Mouse (Mus musculus) C2C12 (cell line): ENCODE results near the gene Lrrc49. TPM values are rescaled to one million over a fixed set of nuclear protein-coding genes. Genes with fewer than 3 reads are reported as not detected.
A peak's percentile ranks its signal among the peaks of the same experiment; 100 is the strongest.

ENCODE experiments used
- H3K27me3 ChIP-seq: one replicate; pipeline ENCODE4 v1.6.1; 2011; ENCODE audit not compliant: control insufficient read depth, insufficient read depth, insufficient read length
- H3K36me3 ChIP-seq: one replicate; pipeline ENCODE4 v1.6.1; 2011; ENCODE audit not compliant: control insufficient read depth, insufficient read depth
- H3K4me3 ChIP-seq: one replicate; pipeline ENCODE4 v1.5.1; 2011; ENCODE audit warnings: mild to moderate bottlenecking, control low read depth; ENCODE audit not compliant: poor library complexity, insufficient read depth, severe bottlenecking
- H3K79me2 ChIP-seq: one replicate; pipeline ENCODE4 v1.6.1; 2011; ENCODE audit not compliant: control insufficient read depth, insufficient read depth
- H3K79me3 ChIP-seq: one replicate; pipeline ENCODE4 v1.6.1; 2011; ENCODE audit warnings: low read depth, control low read depth
- H3ac ChIP-seq: one replicate; pipeline ENCODE3; 2011; ENCODE audit warnings: low read depth; ENCODE audit not compliant: control insufficient read depth, insufficient read length
- CEBPB ChIP-seq: IDR thresholded peaks from one replicate; pipeline ENCODE4 v1.6.1; 2011; ENCODE audit warnings: low read depth, mild to moderate bottlenecking, control low read depth, moderate library complexity
- CTCF ChIP-seq: IDR thresholded peaks from one replicate; pipeline ENCODE4 v1.5.1; 2011; ENCODE audit not compliant: control insufficient read depth, insufficient read depth, insufficient read length
- FOSL1 ChIP-seq: IDR thresholded peaks from one replicate; pipeline ENCODE4 v1.8.0; 2011; ENCODE audit warnings: mild to moderate bottlenecking, low read length; ENCODE audit not compliant: poor library complexity, insufficient read depth, severe bottlenecking
- MAX ChIP-seq: IDR thresholded peaks from one replicate; pipeline ENCODE4 v1.6.1; 2011; ENCODE audit warnings: mild to moderate bottlenecking, control low read depth
- MYOD1 ChIP-seq: IDR thresholded peaks from one replicate; pipeline ENCODE4 v1.6.1; 2011; ENCODE audit warnings: low read depth; ENCODE audit not compliant: control insufficient read depth, insufficient read length
- MYOG ChIP-seq: IDR thresholded peaks from one replicate; pipeline ENCODE4 v1.6.1; 2011; ENCODE audit not compliant: control insufficient read depth, insufficient read length; ENCODE audit errors: extremely low read depth
- USF1 ChIP-seq: IDR thresholded peaks from one replicate; pipeline ENCODE4 v1.6.1; 2011; ENCODE audit warnings: low read depth, mild to moderate bottlenecking, control low read depth, moderate library complexity
- polyA plus RNA-seq: library from polyadenylated mRNA; unstranded; fragments of >200 nt; fragmentation: generic; extraction: Trizol; gene quantifications from one replicate; pipeline ENCODE4 v1.2.1, GENCODE M21; 2012; ENCODE audit warnings: missing spikeins

Gene Lrrc49
- polyA plus RNA-seq, 1 experiment: 5.9 TPM

- TF ChIP-seq MYOD1: no peak
- TF ChIP-seq MAX: no peak
- no peak for TF ChIP-seq MYOG
- TF ChIP-seq CTCF: no peak
- TF ChIP-seq FOSL1: no peak
- Histone ChIP-seq H3K79me3 (no peaks in the 10 kb centered on the region), H3K4me3 (no peak overlapping the region), H3ac (no peak overlapping the region), H3K79me2 (no peaks in the 10 kb centered on the region), H3K27me3 (no peaks in the 10 kb centered on the region), H3K36me3 (no peaks in the 10 kb centered on the region)
These were observed 26.2 kb upstream of the Lrrc49 start for GRCm38 (mm10) chr9:60714191-60714590.

- no peak overlapping the region for H3ac ChIP-seq
- no peaks in the 10 kb centered on the region for H3K79me3 ChIP-seq
- H3K36me3 ChIP-seq: no peaks in the 10 kb centered on the region
- no peaks in the 10 kb centered on the region for H3K79me2 ChIP-seq
- no peak for TF ChIP-seq CEBPB
- TF ChIP-seq USF1: no peak
- TF ChIP-seq MYOD1: no peak
- H3K4me3 ChIP-seq: no peak overlapping the region
- no peaks in the 10 kb centered on the region for H3K27me3 ChIP-seq
These were observed 25.7 kb upstream of the Lrrc49 start for GRCm38 (mm10) chr9:60713616-60714015.

GRCm38 (mm10) chr9:60712771-60713541, 25.0 kb upstream of the Lrrc49 start, which contains the start of gene Larp6:
Gene Larp6 (plus strand): TSS chr9:60712989.
- H3K79me3 ChIP-seq: no peaks in the 10 kb centered on the region
- H3K36me3 ChIP-seq: no peaks in the 10 kb centered on the region
- no peaks in the 10 kb centered on the region for H3K27me3 ChIP-seq
- TF ChIP-seq FOSL1 (no peak), USF1 (no peak), CEBPB (no peak), MAX (no peak), CTCF (no peak), MYOG (no peak), MYOD1 (no peak)
- no peak within 1 kb of the TSS for H3K4me3 ChIP-seq
- H3ac ChIP-seq: peak within 1 kb of the TSS; percentile 21
- no peaks in the 10 kb centered on the region for H3K79me2 ChIP-seq

GRCm38 (mm10) chr9:60712011-60712410, 24.1 kb upstream of the Lrrc49 start:
- H3K79me2 ChIP-seq: no peaks in the 10 kb centered on the region
- TF ChIP-seq MAX (no peak), FOSL1 (no peak), MYOG (no peak), CTCF (no peak), MYOD1 (no peak), USF1 (no peak), CEBPB (no peak)
- no peak overlapping the region for H3ac ChIP-seq

GRCm38 (mm10) chr9:60709721-60710120, 21.8 kb upstream of the Lrrc49 start:
- H3K79me2 ChIP-seq: no peaks in the 10 kb centered on the region
- no peaks in the 10 kb centered on the region for H3K27me3 ChIP-seq
- H3ac ChIP-seq: no peak overlapping the region
- no peaks in the 10 kb centered on the region for H3K36me3 ChIP-seq
- TF ChIP-seq MYOG: no peak
- peak; percentile 31 for TF ChIP-seq CEBPB
- no peaks in the 10 kb centered on the region for H3K79me3 ChIP-seq
- no peak overlapping the region for H3K4me3 ChIP-seq

More at GRCm38 (mm10) chr9:60712011-60712410, 24.1 kb upstream of the Lrrc49 start:
- Histone ChIP-seq H3K79me3 (no peaks in the 10 kb centered on the region), H3K4me3 (no peak overlapping the region), H3K36me3 (no peaks in the 10 kb centered on the region), H3K27me3 (no peaks in the 10 kb centered on the region)

- H3K4me3 ChIP-seq: no peak overlapping the region
- H3ac ChIP-seq: no peak overlapping the region
- TF ChIP-seq USF1 (no peak), MYOG (no peak), MAX (no peak), CEBPB (no peak), MYOD1 (no peak), CTCF (no peak)
- no peaks in the 10 kb centered on the region for H3K79me3 ChIP-seq
- no peaks in the 10 kb centered on the region for H3K27me3 ChIP-seq
- H3K79me2 ChIP-seq: no peaks in the 10 kb centered on the region
- no peaks in the 10 kb centered on the region for H3K36me3 ChIP-seq
These were observed 20.6 kb upstream of the Lrrc49 start for GRCm38 (mm10) chr9:60708606-60709005.
